Comparison of ENCODE assay signal across 8 mouse cellular contexts in the genomic region with DNA sequence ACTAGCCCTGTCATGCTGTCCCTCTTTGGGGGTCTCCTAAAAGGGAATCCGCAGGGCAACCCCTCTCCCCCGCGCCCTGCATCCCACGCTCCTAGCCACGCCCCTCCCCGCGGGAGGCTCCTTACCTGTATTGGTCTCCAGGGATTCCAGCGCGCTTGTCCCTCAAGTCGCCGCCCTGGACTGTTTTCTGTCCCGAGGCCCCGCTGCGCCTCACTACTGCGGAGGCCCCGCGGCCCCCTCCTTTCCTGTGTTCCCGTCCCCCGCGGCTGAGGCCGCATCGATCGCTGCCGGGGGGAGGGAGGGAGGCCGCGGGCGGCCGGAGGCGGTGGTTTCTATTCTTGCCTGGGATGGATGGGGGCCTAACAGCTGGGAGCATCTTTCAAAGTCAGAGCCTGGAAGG. TPM values are rescaled to one million over a fixed set of nuclear protein-coding genes. Genes with fewer than 3 reads are reported as not detected.
DNase-seq lines count a peak whose midpoint lies in the region; ATAC-seq and TF ChIP-seq lines count a peak whose summit lies in the region.

A gene (minus strand): TSS at position 212 of the 400 bp plus-strand sequence.

- H3K27me3 ChIP-seq in heart, postnatal 0 days (ENCODE audit: control insufficient read depth, insufficient read depth, low read length) = peaks cover 61% of the 10 kb centered on the region
- H3K27me3 ChIP-seq in hindbrain, embryonic 13.5 days = peaks cover 87% of the 10 kb centered on the region
- peaks cover 70% of the 10 kb centered on the region for H3K27me3 ChIP-seq in midbrain, embryonic 12.5 days
- H3K27me3 ChIP-seq in heart, adult 2 months (ENCODE audit: control insufficient read depth, insufficient read depth, low read length) = peaks cover 16% of the 10 kb centered on the region

- H3K4me3 ChIP-seq in heart, postnatal 0 days (ENCODE audit: low read depth, low read length) = peak within 1 kb of the TSS; percentile 20
- peak within 1 kb of the TSS; percentile 38 for H3K4me3 ChIP-seq in hindbrain, embryonic 13.5 days
- peak within 1 kb of the TSS; percentile 37 for H3K4me3 ChIP-seq in midbrain, embryonic 12.5 days
- no peak within 1 kb of the TSS for H3K4me3 ChIP-seq in heart, adult 2 months

- TF ChIP-seq POLR2A in heart, adult 2 months (IDR thresholded peaks at IDR 0.05; ENCODE audit: insufficient read depth, low read depth, low read length) = no peak

- H3K79me2 ChIP-seq in heart, adult 2 months (replicated peaks; ENCODE audit: control insufficient read depth, insufficient read depth, low read length) = no peaks in the 10 kb centered on the region

- ATAC-seq in heart, postnatal 0 days (ENCODE audit: insufficient read depth, low read depth) = no peak
- no peak for ATAC-seq in hindbrain, embryonic 13.5 days (ENCODE audit: low FRiP score)
- no peak for ATAC-seq in midbrain, embryonic 12.5 days (ENCODE audit: low FRiP score, low read depth)
- ATAC-seq in megakaryocyte progenitor cell, adult 5-6 weeks (replicated peaks; ENCODE audit: poor library complexity) = no peak

- peaks cover 7% of the 10 kb centered on the region for H3K4me1 ChIP-seq in heart, postnatal 0 days (ENCODE audit: control insufficient read depth, insufficient read depth)
- H3K4me1 ChIP-seq in hindbrain, embryonic 13.5 days (replicated peaks) = peaks cover 29% of the 10 kb centered on the region
- peaks cover 35% of the 10 kb centered on the region for H3K4me1 ChIP-seq in midbrain, embryonic 12.5 days
- no peaks in the 10 kb centered on the region for H3K4me1 ChIP-seq in heart, adult 2 months (ENCODE audit: control insufficient read depth, insufficient read depth, low read length)

- H3K27ac ChIP-seq in heart, postnatal 0 days (ENCODE audit: low read depth) = no peak within 1 kb of the TSS
- H3K27ac ChIP-seq in hindbrain, embryonic 13.5 days = no peak within 1 kb of the TSS
- no peak within 1 kb of the TSS for H3K27ac ChIP-seq in midbrain, embryonic 12.5 days (replicated peaks)
- H3K27ac ChIP-seq in heart, adult 2 months = no peak within 1 kb of the TSS

- WGBS in heart, postnatal 0 days = under 1% methylated on average over 29 of the region's 29 CpGs
- WGBS in hindbrain, embryonic 13.5 days = under 1% methylated on average over 27 of the region's 29 CpGs
- under 1% methylated on average over 29 of the region's 29 CpGs for WGBS in midbrain, embryonic 12.5 days
- 2% methylated on average over 29 of the region's 29 CpGs for WGBS in heart, adult 2 months

- H3K9ac ChIP-seq in heart, postnatal 0 days (replicated peaks; ENCODE audit: low read depth, low read length) = no peak within 1 kb of the TSS
- peak within 1 kb of the TSS; percentile 67 for H3K9ac ChIP-seq in hindbrain, embryonic 13.5 days
- H3K9ac ChIP-seq in midbrain, embryonic 12.5 days (replicated peaks) = peak within 1 kb of the TSS; percentile 41; the same call in 1 of the 2 replicates
- H3K9ac ChIP-seq in heart, adult 2 months (ENCODE audit: low read depth, low read length) = no peak within 1 kb of the TSS

- H3K9me3 ChIP-seq in heart, postnatal 0 days (replicated peaks; ENCODE audit: control insufficient read depth, low read length) = no peaks in the 10 kb centered on the region
- no peaks in the 10 kb centered on the region for H3K9me3 ChIP-seq in hindbrain, embryonic 13.5 days
- H3K9me3 ChIP-seq in midbrain, embryonic 12.5 days = no peaks in the 10 kb centered on the region; the same call in 1 of the 2 replicates

- intact Hi-C loops in heart, adult 2 months (cut with DNase I) = loop anchor here (5.0 kb wide), 1 partner anchor 34 kb away; no protein-coding TSS in a partner anchor

- H3K4me2 ChIP-seq in heart, postnatal 0 days (ENCODE audit: low read depth, low read length) = peak within 1 kb of the TSS; percentile 47
- H3K4me2 ChIP-seq in hindbrain, embryonic 13.5 days = peak within 1 kb of the TSS; percentile 66
- H3K4me2 ChIP-seq in midbrain, embryonic 12.5 days (replicated peaks) = peak within 1 kb of the TSS; percentile 65

- TF ChIP-seq CTCF in heart, postnatal 0 days (IDR thresholded peaks at IDR 0.05; ENCODE audit: low read depth) = no peak
- TF ChIP-seq CTCF in heart, adult 2 months (IDR thresholded peaks at IDR 0.05) = no peak

- DNase-seq in heart, postnatal 0 days (ENCODE audit: low spot score) = no peak
- no peak for DNase-seq in heart, adult 11 months
- peak; percentile 39 for DNase-seq in embryo, embryonic 11 days
- DNase-seq in urinary bladder, postnatal 10 days (ENCODE audit: low spot score) = no peak
- DNase-seq in heart, adult 2 months = no peak

- TF ChIP-seq EP300 in heart, postnatal 0 days (IDR thresholded peaks at IDR 0.05; ENCODE audit: low read depth) = no peak
- TF ChIP-seq EP300 in heart, adult 2 months (IDR thresholded peaks at IDR 0.05; ENCODE audit: insufficient read depth, low read depth, low read length) = no peak

- no peaks in the 10 kb centered on the region for H3K36me3 ChIP-seq in heart, postnatal 0 days (replicated peaks; ENCODE audit: control insufficient read depth, insufficient read depth, low read length)
- no peaks in the 10 kb centered on the region for H3K36me3 ChIP-seq in hindbrain, embryonic 13.5 days
- H3K36me3 ChIP-seq in midbrain, embryonic 12.5 days = no peaks in the 10 kb centered on the region
- H3K36me3 ChIP-seq in heart, adult 2 months (ENCODE audit: control insufficient read depth, insufficient read depth, low read length) = no peaks in the 10 kb centered on the region

RNA-seq across cellular contexts. Expression of the gene that starts here (rescaled TPM):
- 0.23 TPM in 1 of 2 replicates, not detected in the other for total RNA-seq in heart, postnatal 0 days (2014; rRNA removed; ENCODE audit: low replicate concordance)
- 0.04 and 0.05 TPM in 2 replicates for polyA plus RNA-seq in heart, postnatal 0 days (2015; fragmentation: Nextera tagmentation; extraction: Ambion mirVana)
- polyA plus RNA-seq in hindbrain, embryonic 13.5 days (2015; fragmentation: Nextera tagmentation; extraction: Ambion mirVana) = 0.17 and 0.41 TPM in 2 replicates
- polyA plus RNA-seq in midbrain, embryonic 12.5 days (2016; fragmentation: Nextera tagmentation; extraction: Ambion mirVana) = 0.16 and 0.31 TPM in 2 replicates
- total RNA-seq in megakaryocyte progenitor cell, adult 5-6 weeks (2015) = 0.05 TPM in 1 of 2 replicates, not detected in the other
- total RNA-seq in megakaryocyte progenitor cell, adult 5-6 weeks (2017) = 0.08 and 0.17 TPM in 2 replicates
- not detected for total RNA-seq in heart, adult 2 months (2021)
- polyA plus RNA-seq in heart, adult 2 months (2012; rRNA removed) = 0.12 and 0.18 TPM in 2 replicates

Comparison
In these comparisons a context has a peak if more than half of its experiments do, and no peak if none do; other contexts are left out.
1. H3K9ac ChIP-seq: peak in hindbrain, embryonic 13.5 days (single experiment) and midbrain, embryonic 12.5 days (single experiment); none in heart, postnatal 0 days (single experiment) and heart, adult 2 months (single experiment).
2. Peak in every context shown above with its lines, with median percentiles within 50 percentile points of each other: H3K4me2 ChIP-seq.